Mouse (Mus musculus) layer of hippocampus, postnatal 36 days (tissue): ENCODE data around the gene Gse1. TPM values are rescaled to one million over a fixed set of nuclear protein-coding genes. Genes with fewer than 3 reads are reported as not detected.

Experiments
- DNase-seq, 2 experiments: peaks; one replicate each; pipeline ENCODE4 v3.0.0; 2022
- total RNA-seq, 2 experiments: library from RNA; stranded (reverse); gene quantifications; 2 replicates each; pipeline ENCODE4 v1.2.3; 2021

The Gse1 gene
- total RNA-seq, 2 experiments from 2014 or later = 147 to 155 TPM

DNA sequence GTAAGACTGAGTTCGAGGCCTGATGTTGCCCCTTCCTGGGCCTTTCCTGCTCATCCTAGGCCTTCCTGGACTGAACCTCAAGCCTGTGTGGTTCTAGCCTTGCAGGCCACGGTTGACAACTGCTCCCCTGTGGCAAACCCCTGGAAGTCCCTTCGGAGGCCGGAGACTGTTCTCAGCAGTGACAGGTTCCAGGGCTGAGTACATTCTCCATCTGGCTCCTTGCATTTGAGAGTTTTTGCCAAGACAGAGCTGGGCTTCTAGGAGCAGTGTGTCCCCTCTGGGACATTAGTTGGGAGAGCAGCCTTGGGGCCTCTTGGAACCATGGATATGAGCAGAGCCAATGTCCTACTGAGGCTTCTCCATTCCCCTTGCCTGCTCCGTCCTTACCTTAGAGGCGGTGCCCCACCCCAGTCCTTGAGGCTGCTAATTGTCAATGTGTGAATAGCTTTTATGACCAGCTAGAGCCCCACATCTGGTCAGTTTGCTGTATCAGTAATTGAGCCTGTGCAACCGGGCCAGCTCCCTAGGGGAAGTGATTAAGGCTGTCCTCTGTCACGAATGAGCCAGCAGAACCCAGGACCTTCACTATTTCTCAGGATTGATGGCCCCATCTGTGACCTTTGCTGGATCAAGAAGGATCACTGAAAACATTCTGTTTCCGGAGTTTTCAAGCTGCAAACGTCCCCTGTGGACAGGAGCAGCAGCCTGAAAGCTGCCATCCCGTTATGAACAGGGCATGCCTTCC lies 289.6 kb downstream of the Gse1 start:
- no peak for DNase-seq

DNA sequence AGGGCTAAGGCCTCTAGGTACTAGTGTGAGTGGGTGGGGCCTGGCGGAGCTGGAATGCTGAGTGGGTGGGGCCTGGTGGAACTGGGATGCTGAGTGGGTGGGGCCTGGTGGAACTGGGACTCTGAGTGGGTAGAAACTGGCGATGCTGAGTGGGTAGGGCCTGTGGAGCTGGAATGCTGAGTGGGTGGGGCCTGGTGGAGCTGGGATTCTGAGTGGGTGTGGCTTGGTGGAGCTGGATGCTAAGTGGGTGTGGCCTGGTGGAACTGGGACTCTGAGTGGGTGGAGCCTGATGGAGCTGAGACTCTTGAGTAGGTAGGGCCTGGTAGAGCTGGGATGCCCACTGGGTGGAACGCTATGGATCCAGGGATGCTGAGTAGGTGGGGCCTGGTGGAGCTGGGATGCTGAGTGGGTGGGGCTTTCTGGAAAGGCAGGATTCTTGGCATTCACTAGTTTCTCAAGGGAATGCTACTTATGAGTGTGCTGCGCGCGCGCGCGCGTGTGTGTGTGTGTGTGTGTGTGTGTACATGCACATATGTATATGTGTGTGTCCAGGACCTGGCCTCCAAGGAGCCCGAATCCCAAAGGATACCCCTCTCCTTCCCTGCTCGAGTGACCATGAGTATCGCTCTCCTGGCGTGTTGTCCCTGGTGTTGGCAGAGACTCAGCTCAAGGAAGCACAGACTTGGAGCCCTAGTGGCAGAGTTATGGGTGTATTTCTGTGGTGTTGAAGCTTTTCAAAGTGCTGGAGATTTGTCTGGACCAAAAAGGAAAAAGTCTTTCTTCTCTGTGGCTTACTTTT lies 290.7 kb downstream of the Gse1 start:
- DNase-seq = no peak

DNA sequence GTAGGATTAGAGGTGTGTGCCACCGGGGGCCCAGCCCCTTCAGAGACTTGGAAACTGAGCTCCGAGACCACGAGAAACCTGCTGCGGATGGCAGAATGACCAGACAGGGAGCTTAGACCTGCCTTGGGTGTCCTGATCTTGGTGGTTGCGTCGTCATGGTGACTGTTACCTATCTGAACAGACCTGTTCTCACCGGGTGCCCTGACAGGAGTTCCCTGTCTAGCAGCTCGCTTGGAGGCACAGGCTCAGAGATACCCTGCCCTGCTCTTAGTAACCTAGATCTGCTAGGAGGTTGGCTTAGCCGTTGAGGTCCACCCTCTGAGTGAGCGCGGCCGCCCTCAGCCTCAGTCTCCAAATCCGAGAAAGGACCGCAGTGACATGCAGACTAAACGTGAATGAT lies 292.0 kb downstream of the Gse1 start:
- no peak for DNase-seq

DNA sequence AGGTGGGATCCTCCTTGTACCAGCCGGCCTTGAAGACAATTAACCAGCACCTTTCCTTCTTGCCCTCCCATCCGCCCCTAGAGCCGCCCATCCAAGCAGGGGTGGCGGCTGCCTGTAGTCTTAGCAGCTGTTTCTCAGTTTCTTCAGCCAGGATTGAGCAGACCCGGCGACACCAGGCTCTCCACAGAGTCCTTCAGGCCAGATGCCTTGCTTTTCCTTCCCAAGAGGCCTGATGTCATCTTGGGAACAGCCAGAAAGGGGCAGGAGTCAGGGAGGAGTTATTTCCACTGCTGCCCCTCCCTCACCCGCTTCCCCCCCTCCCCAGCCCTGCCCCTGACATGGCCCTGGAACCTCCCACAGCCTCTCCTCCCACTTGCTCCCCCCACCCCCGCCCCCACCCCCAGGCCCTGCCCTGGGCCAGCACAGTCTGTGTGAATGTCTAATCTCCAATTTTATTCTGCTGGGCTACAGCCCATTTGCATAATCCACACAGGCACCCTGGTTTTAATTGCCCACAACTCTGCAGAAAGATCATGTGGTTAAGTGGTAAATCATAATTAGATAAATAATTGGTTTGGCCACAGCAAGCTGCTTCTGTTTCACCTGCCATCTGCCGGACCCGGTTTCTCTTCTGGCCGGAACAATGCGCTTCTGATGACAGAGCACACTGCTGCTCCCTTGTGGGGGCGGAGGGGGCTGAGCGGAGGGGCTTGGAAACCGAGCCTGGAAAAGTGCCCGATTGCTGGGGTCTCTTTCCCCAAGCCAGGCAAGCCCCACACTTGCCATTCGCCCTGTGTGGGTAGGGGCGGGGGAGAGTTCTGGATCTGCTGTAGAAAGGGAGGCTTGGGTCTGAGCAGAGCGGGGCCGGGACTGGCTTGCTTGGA lies 292.7 kb downstream of the Gse1 start:
- DNase-seq = peak; percentile 52 to 61

DNA sequence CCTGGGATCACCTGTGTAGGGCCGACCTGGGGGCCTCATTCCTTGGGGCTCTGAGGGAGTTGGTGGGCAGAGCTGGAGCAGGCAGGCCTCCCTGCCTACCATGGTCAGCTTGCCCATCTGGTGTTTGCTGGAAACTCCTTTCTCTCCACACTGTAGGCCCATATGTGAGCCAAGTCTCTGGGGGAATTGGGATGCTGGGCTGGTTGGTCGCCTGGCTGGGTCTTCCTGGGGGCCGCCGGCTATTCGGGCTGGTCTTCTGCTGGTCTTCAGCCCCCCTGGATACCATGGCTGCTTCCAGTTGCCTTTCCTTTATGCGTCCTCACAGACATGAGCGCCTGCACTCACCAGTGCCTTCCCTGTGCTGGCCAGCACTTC lies 293.3 kb downstream of the Gse1 start:
- DNase-seq = no peak

DNA sequence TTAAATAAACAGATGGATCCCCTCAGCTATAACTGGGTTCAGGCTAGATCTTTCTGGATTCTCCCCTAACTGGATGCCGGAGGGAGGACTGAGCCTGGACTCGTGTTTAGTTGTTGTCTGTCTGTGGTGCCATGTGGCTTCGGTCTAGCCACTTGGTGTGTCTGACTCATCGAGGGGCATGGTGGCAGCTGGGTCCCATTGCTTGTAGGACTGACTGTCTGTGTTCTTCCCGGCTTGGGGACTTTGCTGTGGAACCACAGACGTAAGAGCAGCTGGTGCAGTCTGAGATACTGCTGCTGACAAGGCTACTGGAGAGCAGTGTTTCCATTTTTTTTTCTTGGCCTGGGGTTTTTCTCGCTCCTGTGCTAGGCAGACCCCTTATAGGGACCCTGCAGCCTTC lies 295.4 kb downstream of the Gse1 start:
- DNase-seq = peak in 1 of 2 experiments; percentile 48

DNA sequence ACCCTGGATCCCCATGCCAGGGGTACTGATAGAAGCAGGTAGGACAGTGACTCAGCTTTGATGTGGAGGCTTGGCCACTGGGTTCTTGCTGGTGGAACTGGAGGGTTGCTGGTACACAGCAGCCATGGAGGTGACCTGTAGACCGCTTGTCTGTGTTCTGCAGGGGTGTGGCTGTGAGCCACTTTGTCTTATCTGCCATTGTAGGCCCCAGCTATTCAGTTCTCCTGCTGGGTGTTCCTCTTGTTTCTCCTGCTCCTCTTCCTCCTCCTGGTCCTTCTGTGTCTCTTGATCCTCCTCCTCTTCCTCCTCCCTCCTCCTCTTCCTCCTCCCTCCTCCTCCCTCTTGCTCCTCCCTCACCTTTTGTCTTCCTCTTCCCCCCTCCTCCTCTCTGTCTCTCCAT lies 296.9 kb downstream of the Gse1 start:
- no peak for DNase-seq

DNA sequence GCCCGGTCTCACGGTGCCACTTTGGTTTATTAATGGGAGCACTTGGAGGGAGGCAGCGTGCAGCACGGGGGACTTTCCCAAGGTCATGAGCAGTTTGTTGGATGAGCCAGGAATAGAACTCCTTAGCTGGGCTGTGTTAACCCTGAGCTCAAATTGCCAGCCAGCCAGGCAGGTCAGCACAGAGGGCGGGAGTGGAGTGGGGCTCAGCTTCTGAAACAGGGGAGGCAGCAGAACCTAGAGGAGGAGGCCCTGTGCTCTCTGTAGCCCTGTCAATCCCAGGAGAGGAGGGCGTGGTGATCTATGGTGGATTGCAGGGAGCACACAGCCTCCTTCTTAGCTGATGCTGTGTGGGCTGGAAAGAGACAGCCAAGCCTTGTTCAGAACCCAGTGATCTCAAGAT lies 297.6 kb downstream of the Gse1 start:
- no peak for DNase-seq

DNA sequence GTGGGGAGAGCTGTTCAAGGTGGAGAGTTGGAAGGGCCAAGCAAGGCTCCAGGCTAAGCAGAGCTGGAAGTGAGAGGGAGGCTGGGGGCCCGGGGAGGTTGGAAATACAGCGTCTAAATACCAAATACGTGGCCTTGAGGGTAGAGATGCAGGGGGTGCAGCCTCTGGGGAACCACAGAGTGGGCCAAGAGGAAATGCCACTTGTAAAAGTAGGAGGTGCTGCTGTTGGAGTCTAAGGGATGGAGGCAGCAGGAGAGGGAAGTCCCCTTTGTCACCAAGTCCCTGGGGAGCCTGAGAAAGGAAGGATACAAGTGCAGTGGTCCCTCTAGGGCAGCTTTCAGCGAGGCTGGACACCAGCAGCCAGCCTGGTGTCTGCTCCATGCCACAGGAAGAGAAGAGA lies 298.3 kb downstream of the Gse1 start:
- no peak for DNase-seq

DNA sequence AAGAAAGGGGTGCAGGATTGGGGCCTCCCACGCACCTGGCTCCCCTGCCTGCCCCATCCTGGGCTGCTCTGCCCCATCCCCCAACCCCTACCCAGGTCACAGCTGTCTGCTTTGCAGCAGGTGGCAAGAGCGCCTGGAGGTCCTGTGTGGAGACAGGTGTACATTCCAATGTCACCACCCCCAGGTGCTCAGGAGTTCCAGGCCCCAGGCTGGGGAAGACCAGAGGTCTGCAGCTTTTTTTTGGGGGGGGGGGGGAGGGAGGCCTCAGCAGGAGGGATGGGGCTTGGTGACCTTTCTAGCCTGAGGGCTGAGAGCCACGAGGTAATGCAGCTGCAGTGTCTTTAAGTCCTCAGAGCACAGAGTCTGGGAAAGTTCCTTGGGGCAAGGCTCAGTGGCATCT lies 300.1 kb downstream of the Gse1 start:
- DNase-seq = no peak

DNA sequence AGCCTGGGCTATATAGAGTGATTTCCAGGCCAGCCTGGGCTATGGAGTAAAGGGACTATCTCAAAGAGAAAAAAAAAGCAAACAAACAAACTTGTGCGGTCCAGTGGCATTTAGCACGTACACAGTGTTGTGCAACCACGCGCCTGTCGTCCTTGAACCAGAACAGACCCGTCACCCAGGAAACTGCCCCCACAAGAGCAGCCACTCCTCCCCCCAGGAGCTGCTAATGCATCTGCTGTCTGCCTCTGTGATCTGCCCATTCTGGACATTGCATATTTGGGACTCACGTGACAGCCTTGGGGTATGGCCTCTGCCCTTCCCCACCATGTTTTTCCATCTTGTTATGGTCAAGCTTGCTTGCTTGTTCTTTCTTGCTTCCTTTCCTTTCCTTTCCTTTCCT lies 301.0 kb downstream of the Gse1 start:
- DNase-seq = no peak

DNA sequence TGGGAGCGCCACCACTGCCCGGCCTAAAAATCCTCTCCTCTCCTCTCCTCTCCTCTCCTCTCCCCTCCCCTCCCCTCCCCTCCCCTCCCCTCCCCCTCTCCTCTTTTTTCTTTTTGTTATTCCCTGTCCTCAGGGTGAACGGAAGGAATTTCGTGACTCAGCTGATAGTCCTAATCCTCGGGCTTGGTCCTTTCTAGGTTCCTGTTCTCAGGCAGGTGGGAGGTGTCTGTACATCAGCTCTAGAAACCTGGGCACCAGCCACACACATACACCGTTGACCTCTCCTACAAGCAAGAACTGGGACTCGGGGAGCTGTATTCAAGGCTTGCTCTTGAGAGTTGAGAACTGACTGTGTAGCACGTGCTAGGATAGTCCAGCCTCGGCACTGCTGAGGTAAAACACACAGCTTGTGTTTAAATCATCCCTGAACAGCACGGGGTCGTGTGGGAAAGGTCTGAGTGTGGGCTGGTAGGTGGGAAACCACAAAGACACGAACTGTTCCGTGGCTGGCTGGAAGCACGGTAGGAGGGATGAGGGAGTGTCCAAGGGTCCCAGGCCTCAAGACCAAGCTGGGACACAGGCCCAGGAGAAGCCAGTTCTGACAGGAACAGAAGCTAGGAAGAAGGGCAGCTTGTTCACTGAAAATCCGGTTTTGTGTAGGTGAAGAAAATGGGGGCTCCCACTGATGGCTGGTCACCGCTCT lies 302.8 kb downstream of the Gse1 start:
- DNase-seq = no peak

DNA sequence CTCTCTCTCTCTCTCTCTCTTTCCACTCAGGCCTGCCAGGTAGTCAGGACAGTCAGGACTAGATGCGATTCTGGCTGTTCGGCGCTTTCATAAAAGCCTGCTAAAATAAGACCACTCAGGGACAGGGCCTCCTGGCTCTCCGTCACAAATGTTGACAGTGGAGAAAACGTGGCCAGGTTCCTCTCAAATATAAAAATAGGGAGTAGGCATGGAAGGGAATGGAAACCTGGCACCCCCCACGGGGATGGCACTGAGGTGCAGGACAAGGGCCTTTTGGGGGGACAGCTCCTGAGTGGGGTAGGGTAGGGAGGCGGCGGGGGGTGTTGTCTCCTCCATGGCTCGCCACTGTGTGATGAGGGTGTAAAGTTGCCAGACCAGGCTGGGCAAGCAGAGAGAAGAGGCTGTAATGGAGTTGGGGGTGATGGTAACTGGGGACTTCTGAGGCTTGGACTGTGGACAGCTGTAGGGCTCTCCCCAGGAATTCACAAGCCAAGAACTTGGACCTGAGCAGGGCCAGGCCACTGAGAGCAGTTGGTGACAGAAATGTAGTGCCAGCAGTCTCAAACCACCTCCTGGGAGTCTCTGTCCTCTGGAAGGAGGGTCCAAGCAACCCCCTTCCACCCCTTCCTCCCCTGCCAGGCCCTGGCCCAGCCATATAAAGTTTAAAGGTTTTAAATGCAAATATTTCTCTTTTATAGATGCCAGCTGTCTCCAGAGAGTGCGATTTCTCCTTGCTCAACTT lies 303.7 kb downstream of the Gse1 start:
- DNase-seq = no peak

DNA sequence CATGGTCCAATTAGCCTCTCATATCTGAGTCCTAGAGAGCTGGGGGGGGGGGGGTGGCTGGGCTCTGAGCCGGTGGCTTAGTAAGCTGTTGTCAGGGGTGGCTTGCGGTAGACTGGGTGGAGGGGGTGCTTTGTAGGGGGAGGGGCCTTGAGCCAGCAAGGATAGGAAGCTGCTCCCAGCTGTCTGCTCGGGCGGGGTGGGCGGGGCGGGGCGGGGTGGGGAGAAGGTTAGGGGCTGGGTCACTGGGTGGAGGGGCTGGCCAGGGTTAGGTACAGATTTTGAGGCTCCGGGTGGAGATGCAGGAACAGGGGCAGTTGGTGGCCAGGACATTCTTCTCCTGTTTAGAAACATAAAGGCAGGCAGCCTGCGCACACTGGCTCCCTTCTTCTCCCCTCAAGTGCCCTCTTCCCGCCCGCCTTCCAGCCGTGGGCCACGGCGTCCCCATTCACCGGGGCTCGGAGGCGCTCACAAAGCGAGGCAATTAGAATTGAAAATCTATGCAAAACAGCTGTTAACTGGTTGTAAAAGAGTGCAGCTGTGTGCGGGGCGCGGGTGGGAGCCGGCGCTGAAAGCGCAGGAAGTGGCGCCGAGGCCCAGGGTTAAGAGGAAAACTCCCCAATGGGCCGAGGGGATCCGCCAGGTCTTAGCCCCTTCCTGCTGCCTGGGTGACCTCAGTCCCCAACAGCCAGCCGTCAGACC lies 304.4 kb downstream of the Gse1 start:
- peak in 1 of 2 experiments; percentile 28 for DNase-seq

DNA sequence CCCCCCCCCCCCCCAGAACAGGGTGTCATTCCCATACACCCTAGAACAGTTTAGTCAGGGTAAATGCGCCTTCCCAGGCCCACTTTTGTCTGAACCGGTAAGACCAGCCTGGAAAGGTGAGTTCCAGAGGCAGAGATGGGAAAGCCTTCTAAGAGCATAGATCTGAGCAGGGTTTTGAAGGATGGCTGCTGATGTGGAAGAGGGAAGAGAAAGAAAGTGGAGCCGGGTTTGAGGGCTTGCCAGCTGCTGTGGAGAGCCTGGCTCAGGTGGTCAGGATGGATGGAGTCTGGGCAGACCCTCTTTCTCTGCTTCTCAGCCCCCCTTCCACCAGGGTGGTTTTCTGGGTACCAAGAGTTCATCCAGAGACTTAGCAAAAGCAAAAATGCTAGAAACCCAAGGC lies 305.1 kb downstream of the Gse1 start:
- no peak for DNase-seq

DNA sequence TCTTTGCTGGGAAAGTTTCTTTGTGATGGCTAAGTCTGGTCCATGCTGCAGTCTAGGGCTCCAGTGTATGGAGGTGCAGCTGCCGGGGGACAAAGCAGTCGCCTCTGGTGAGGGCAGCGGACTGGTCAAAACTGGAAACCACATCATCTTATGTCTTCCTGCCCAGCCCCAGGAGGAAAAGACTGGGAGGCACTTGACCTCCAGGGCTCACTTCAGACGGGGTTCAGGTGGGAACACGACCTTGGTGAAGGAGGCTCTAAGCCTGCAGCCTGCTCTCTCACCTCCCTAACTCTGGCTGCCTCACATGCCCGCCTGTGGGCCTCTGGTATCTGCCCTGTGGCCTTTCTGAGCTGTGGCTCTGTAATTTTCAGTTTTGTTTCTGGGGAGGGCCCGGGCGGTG lies 305.8 kb downstream of the Gse1 start:
- no peak for DNase-seq

DNA sequence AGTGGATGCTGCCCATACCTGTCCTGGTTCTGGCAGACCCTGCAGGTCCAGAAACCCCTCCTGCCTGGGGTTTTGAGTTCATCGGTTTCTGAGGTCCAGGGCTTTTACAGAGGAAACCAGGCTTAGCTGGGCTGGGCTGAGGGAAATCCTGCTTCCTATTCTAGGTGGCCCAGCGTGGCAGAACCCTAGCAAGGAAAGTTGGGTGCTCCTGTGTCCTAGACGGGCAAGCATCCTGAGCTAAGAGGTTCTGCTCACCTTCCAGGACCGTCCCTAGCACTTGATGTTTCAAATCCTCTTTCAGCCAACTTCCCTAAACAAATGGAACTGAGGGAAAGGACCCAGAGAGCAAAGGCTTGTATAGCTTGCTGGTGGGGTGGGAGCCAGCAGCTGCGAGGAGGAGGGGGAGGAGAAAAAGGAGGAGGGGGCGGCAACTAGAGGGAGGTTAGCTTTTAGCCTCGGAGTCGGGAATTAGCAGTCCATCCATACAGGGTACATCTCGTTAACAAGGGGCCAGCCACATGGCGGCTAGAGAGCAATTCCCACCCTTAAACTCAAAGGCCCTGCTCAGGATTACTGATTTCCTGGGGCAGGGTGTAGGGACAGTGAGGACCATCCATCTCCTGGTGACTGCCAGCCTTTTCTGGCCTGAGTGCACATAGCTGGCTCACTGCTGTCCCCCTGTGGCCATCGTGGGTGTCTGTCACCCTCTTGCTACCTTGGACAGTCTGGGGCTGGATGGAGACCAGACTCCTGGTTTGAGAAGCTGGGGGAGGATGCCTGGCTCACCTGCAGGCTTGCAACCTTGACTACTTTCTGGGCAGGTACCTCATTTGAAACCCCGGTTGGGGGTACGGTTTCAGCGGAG lies 306.5 kb downstream of the Gse1 start:
- DNase-seq = peak; percentile 81 to 82

DNA sequence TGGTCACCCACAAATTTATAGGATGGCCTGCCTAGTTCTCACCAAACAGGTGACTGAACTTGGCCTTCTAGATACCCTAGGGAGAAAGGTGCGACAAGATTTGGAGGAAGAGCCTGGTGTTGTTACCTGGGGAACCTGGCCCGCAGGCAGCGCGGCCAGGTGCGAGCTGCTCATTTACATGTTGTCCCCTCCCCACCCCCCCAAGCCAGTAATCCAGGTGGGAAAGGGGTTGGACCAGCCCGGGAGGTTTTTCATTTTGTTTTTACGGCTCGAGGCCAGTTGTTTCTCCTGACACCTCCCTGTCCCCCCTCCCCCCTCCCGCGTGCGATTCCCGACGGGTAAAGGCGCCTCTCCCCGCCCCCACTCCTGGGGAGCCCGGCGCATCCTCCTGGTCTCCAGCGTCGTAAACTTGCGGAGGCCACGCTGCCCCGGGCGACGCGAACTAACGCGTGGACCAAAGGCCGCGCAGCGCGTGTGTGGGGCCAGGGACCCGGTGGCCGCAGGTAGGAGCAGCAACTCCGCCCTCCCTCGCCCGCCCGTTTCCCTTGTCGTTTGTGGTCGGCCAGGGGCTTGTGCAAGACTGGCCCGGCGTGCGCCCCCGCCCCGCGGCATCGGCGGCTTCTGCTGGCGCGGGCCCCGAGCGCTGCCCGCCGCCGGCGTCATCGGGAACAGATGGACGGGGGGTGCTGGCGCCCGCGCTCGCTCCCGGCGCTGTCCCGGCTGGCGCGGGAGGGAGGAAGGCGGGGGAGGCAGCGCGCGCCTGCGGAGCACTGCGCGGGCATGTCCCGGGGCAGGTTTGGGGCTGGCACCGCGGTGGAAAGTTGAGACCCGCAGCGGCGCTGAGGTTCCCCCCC lies 307.4 kb downstream of the Gse1 start:
- DNase-seq = peak; percentile 80
